Mouse (Mus musculus) spleen, adult 18-20 months (tissue): ENCODE results near the gene Gm9936.
A peak's percentile ranks its signal among the peaks of the same experiment; 100 is the strongest.

Source experiments
- DNase-seq, 2 experiments: peaks; one replicate each; pipeline ENCODE4 v3.0.0; 2022; ENCODE audit warnings: mixed read lengths in 2 of 2

Gm9936 gene

GRCm38 (mm10) chr5:114829740-114830139 is 28.7 kb downstream of the Gm9936 start:
- DNase-seq = no peak

DNA sequence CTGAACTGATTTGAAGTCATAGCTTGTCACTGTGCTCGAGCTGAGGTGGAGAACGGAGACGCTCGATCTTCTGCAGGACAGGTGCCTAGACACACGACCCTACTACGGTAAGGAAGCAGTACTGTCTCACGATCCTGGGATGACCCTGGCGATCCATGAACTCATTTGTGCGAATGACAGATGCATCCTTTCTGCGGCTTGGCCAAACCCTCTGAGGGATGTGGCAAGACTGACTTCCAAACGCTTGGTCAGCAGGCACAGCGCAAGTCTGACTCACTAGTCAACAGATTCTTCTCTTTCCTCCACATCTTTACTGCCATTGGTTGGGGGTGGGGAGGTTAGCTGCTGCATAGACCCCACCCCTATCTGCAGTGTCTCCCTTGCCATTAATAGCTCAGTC is 31.1 kb downstream of the Gm9936 start:
- DNase-seq = no peak

GRCm38 (mm10) chr5:114825978-114826691 is 32.3 kb downstream of the Gm9936 start:
- DNase-seq = peak; percentile 75 to 80

DNA sequence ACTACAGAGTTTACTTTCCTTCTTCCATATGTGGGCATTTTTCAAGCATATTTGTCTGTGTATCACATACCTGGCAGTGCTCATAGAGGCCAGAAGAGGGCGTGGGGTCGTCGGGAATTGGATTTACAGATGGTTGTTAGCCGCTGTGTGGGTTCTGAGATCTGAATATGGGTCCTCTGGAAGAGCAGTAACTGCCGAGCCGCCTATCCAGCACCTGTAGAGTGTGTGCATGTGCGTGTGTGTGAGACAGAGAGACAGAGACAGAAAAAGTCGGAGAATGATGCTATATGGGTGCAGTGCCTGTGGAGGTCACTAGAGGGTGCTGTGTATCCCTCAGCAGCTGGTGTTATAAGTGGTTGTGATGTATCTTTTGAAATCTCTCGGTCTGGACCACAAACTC is 34.3 kb downstream of the Gm9936 start:
- DNase-seq = peak in 1 of 2 experiments; percentile 40

GRCm38 (mm10) chr5:114822796-114823688 is 35.4 kb downstream of the Gm9936 start, which contains the start of gene 1500011B03Rik:
1500011B03Rik (minus strand) TSS chr5:114823468.
- peak; percentile 40 to 64 for DNase-seq

DNA sequence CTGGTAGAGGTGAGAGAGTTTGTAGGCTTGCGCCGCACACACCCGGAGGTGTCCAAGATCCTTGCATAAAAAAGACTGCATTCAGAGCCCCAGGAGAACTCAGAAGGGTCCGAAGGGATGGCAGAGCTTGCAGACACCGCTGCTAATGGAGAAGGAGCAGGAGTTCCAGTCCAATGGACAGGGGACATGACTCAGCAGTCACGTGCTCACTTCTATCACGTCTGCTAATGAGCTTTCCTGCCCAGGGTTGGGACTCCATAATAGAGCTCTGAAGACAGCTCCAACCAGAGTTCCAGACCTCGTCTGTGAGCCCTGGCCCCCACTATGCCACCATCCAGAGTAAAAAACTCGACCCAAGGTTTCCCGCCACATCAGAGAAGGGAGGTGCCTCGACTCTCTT is 40.4 kb downstream of the Gm9936 start:
- DNase-seq = no peak

- no peak for DNase-seq
Measured at GRCm38 (mm10) chr5:114816599-114816998, 41.9 kb downstream of the Gm9936 start.

DNA sequence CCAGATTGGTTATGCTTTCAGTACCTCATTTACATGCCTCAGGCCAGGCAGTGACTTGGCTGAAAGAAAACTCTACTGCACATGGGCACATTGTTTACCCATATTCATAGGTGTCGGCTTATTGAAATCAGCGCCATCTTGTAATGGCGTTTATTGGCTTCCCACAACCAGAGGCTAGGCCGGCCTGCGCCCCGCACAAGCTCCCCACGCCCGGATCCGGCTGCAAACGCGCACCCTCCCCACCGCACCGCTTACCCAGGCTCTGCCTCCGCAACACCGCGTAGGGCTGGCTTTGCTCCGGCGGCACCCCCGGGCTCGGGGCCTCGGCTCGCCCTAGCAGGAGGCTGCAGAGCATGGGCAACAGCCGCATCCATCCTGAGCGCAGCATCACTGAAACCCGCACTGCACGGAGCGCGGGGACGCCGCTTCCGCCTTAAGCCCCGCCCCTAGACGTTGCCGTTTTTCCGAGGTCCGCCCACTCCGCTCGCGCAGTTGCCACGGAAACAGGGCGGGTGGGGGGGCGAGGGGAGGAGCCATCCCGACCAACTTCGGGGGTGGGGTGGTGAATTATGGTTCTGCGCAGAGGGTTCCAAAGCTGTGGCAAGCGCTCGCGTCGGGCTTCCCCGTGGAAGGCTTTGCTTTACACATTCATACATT is 44.8 kb downstream of the Gm9936 start:
- peak; percentile 75 to 78 for DNase-seq

DNA sequence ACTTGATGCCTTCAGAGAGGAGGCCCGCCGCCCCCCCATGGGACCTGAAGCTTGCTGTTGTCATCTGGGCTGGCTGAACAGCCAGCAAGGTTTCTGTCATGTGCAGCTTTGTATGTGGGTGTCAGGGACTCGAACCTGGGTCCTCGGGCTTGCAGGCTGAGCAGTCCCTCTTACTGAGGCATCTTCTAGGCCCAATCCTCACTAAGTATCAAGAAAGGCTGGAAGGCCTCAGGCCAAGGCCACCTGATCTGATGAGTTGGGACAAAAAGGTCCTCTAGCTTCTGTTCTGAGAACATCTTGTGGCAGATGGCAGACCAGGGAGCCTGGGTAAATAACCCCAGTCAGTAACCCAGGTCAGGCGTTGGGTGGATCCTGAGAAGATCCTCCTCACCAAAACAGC is 48.7 kb downstream of the Gm9936 start:
- no peak for DNase-seq

DNA sequence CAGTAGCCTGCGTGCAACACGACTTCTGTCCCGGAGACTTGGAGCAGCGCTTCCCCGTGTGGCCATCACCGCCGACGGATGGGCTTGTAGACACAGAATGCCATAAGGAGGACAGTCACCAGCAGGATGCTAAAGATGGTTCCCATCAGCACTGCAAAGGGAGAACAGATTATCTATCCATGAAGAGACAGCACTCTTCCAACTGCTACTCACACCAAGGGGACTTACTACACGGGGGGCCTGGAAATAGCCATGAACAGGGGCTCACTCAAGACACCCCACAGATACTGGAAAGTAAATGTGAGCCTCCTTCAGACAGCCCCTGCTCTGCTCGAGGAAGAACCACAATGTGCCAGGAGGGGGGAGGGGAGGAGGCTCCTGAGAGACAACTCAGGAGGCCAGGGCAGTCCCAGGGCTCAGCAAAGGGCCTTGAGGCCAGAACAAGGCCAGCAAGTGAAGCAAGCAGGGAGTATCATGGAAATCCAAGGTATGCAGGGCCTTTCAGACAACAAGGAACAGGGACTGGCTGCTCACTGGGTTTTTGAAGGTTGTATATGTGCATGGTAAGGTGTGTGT is 49.2 kb downstream of the Gm9936 start:
- DNase-seq = no peak

DNA sequence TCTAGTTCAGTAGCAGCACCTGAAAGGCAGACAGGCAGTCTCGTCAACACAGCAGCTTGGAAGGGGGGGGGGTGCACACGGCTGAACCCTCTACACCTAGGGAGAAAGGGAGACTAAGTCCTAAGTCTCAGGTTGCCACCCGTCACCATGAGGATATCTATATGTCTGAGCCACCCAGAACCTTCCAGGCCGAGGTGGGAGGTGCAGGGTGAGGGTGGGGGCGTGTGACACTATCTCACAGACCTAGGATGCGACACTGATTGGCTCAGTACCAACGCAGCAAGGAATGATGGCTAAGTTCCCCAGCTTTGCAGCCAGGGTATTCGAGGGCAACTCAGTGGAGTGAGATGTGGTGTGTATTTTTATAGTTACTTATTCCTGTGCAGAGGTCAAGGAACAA is 50.1 kb downstream of the Gm9936 start:
- no peak for DNase-seq

DNA sequence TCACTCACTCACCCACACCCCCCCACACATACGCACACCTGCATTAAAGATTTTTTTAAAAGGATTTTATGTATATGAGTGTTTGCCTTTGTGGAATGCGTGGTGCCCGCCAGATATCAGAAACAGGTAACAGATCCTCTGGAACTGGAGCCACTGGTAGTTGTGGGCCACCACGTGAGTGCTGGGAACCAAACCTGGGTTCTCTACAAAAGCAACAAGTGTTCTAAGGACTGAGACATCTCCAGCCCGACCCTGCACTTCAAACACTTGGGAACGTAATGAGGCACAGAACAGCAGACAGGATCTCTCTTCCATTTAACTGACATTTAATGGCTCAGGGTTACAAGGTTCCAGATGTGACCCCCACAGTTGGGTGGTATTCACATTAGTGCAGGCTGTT is 50.6 kb downstream of the Gm9936 start:
- DNase-seq = no peak

DNA sequence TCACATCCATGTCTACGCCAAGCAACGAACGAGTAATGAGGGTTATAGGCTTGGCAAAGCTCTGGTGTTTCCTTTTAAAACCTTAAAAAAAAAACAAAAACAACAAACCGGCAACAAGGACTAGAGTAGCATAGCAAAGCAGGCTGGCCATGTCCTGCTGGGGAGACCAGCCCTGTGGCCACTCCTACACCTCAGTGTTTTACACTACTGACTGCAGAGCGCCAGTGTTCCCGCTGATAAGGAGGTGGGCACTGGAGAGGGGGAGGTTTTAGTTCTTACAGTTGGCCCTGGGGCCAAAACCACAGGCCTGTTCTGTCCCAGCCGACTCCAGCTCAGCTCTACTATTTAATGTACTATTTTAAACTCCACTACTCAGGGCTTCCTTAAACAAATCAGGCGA is 51.0 kb downstream of the Gm9936 start:
- no peak for DNase-seq

GRCm38 (mm10) chr5:114807063-114807462 is 51.4 kb downstream of the Gm9936 start:
- DNase-seq = no peak

GRCm38 (mm10) chr5:114806636-114807035 is 51.8 kb downstream of the Gm9936 start:
- no peak for DNase-seq
